Mouse (Mus musculus) lung, postnatal 0 days (tissue): Measurements from ENCODE around the gene Xpo5. TPM values are rescaled to one million over a fixed set of nuclear protein-coding genes. Genes with fewer than 3 reads are reported as not detected.
A peak's percentile ranks its signal among the peaks of the same experiment; 100 is the strongest.

ENCODE experiments used
- ATAC-seq: fragments of 200-750 bp; cut with Nextera tagmentation; 2 replicates; pipeline ENCODE4 v1.8.0; 2017; ENCODE audit warnings: moderate library complexity
- DNase-seq: peaks from one replicate; pipeline ENCODE4 v3.0.0-alpha.2; 2016; ENCODE audit warnings: low spot score
- H3K27ac ChIP-seq: fragments of 300-500 bp; sonication (generic); 2 replicates; pipeline ENCODE4 v1.5.1; 2014; ENCODE audit warnings: antibody characterized with exemption, mild to moderate bottlenecking, low read length, mixed read lengths
- H3K27me3 ChIP-seq: fragments of 300-500 bp; sonication (generic); replicated peaks from 2 replicates; pipeline ENCODE4 v1.6.1; 2014; ENCODE audit warnings: low read length, mixed read lengths; ENCODE audit not compliant: insufficient read depth
- H3K36me3 ChIP-seq: fragments of 300-500 bp; sonication (generic); 2 replicates; pipeline ENCODE4 v1.6.1; 2014; ENCODE audit warnings: low read length, mixed read lengths; ENCODE audit not compliant: insufficient read depth
- H3K4me1 ChIP-seq: fragments of 300-500 bp; sonication (generic); 2 replicates; pipeline ENCODE4 v1.6.1; 2014; ENCODE audit warnings: antibody characterized with exemption, low read depth, low read length, mixed read lengths; ENCODE audit not compliant: insufficient read depth
- H3K4me2 ChIP-seq: fragments of 300-500 bp; sonication (generic); replicated peaks from 2 replicates; pipeline ENCODE4 v1.6.1; 2014; ENCODE audit warnings: low read depth, mild to moderate bottlenecking, low read length, moderate library complexity, mixed read lengths
- H3K4me3 ChIP-seq: fragments of 300-500 bp; sonication (generic); 2 replicates; pipeline ENCODE4 v1.5.1; 2014; ENCODE audit warnings: low read depth, low read length
- H3K9ac ChIP-seq: fragments of 300-500 bp; sonication (generic); replicated peaks from 2 replicates; pipeline ENCODE4 v1.6.1; 2014; ENCODE audit warnings: low read depth, mild to moderate bottlenecking
- H3K9me3 ChIP-seq: fragments of 300-500 bp; sonication (generic); 2 replicates; pipeline ENCODE4 v1.6.1; 2016; ENCODE audit warnings: low read length, mixed read lengths
- CTCF ChIP-seq: IDR thresholded peaks from 2 replicates; pipeline ENCODE4 v1.5.1; 2016; ENCODE audit warnings: antibody characterized with exemption, mild to moderate bottlenecking
- EP300 ChIP-seq: IDR thresholded peaks from 2 replicates; pipeline ENCODE4 v1.6.1; 2016; ENCODE audit warnings: antibody characterized with exemption, mild to moderate bottlenecking, control low read depth
- WGBS: fragments of 180-500 bp; shearing (Covaris S2); extraction: QIAGEN DNeasy Blood & Tissue Kit; methylation state at CpG from one replicate; pipeline ENCODE4 v1.1.7; 2014; 5-methylcytosine and 5-hydroxymethylcytosine counted together
- microRNA counts: library from miRNA; unstranded; fragments of <30 nt; microRNA quantifications from one replicate; lab custom pipeline; 2015
- microRNA-seq: library from miRNA; unstranded; fragments of <30 nt; microRNA quantifications from one replicate; pipeline ENCODE4, GENCODE M21; 2016
- polyA plus RNA-seq: library from polyadenylated mRNA; unstranded; fragments of >200 nt; fragmentation: Nextera tagmentation; extraction: Ambion mirVana; gene quantifications from 2 replicates; pipeline ENCODE4 v1.2.1, GENCODE M21; 2015

Gene Xpo5
- polyA plus RNA-seq, 1 experiment from 2014 or later, result 14.8 TPM

DNA sequence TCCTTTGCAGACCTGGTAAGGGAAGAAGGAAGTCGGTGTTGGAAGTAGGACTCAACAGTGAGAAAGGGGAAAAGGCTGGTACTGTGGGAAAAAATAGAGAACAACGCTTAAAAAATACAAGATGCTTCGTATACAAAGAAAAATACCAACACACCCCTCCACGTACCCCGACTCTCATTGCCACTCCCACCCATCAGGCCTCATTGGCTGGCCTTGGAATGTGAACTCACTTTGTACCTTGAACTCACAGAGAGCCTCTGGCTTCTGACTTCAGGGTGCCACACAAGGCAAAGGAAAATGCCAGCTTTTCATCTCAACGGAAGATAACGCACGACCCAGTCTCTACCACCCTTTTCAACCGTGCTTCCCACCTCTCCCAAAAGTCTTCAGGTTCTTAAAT, 80.6 kb downstream of the Xpo5 start:
- Histone ChIP-seq H3K4me2 (peak overlapping the region; percentile 79), H3K36me3 (no peaks in the 10 kb centered on the region), H3K9me3 (no peaks in the 10 kb centered on the region), H3K4me1 (peaks cover 11% of the 10 kb centered on the region; the same call in 1 of the 2 replicates), H3K4me3 (peak overlapping the region; percentile 70), H3K9ac (peak overlapping the region; percentile 68; the same call in 1 of the 2 replicates), H3K27ac (no peak overlapping the region), H3K27me3 (no peaks in the 10 kb centered on the region)
- TF ChIP-seq EP300, result no peak
- TF ChIP-seq CTCF, result no peak
- ATAC-seq, result 0 out of 2 replicates have a peak, but pooled peaks have one; percentile 4
- no peak for DNase-seq
- WGBS, result 24% methylated on average over 9 of the region's 9 CpGs

DNA sequence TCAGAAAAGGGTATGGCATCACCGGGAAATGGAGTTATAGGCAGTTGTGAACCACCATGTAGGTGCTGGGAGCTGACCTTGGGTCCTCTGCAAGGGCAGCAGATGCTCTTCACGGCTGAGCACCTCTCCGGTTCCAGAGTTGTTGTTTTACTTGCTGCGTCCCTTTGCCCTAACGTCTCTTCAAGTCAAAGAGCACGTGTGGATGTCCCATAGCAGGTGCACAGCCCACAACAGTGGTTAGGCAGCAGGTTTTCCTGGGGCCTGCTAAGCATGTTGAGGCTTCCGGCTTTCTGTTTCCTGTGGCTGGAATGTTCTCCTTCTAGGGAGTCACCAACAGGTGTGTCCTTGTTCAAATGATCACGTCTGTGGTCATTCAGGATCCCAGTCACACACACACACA, 81.3 kb downstream of the Xpo5 start:
- Histone ChIP-seq H3K36me3 (no peaks in the 10 kb centered on the region), H3K27me3 (no peaks in the 10 kb centered on the region), H3K4me1 (peaks cover 11% of the 10 kb centered on the region; the same call in 1 of the 2 replicates), H3K9ac (no peak overlapping the region), H3K4me3 (no peak overlapping the region), H3K4me2 (no peak overlapping the region), H3K9me3 (no peaks in the 10 kb centered on the region), H3K27ac (no peak overlapping the region)
- ATAC-seq (no peak), DNase-seq (no peak)
- no peak for TF ChIP-seq CTCF
- no peak for TF ChIP-seq EP300
- WGBS, result 81% methylated on average over 8 of the region's 8 CpGs

DNA sequence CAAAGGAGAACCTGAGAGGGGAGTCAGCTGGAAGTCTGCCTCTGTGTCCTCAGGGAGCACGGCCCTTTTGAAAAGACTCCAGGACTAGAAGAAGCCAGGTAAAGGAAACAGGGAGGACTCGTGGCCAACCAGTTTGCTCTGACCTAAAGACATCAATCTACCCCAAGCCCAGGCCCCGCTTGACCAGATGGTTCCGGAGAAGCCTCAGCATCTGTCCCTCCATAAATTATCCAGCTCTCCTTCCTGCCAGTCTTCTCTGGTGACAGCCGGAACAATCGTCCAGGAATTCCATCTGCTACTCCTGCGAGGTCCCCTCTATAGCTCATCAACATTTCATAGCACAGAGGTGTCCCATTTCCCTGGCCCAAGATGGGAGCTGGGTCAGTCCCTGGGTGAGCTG, 82.1 kb downstream of the Xpo5 start:
- WGBS, result 55% methylated on average over 7 of the region's 7 CpGs
- Histone ChIP-seq H3K4me1 (peaks cover 11% of the 10 kb centered on the region; the same call in 1 of the 2 replicates), H3K4me2 (no peak overlapping the region), H3K27ac (no peak overlapping the region), H3K9ac (no peak overlapping the region), H3K9me3 (no peaks in the 10 kb centered on the region), H3K4me3 (no peak overlapping the region), H3K27me3 (no peaks in the 10 kb centered on the region), H3K36me3 (no peaks in the 10 kb centered on the region)
- no peak for DNase-seq
- no peak for ATAC-seq
- no peak for TF ChIP-seq EP300
- no peak for TF ChIP-seq CTCF

DNA sequence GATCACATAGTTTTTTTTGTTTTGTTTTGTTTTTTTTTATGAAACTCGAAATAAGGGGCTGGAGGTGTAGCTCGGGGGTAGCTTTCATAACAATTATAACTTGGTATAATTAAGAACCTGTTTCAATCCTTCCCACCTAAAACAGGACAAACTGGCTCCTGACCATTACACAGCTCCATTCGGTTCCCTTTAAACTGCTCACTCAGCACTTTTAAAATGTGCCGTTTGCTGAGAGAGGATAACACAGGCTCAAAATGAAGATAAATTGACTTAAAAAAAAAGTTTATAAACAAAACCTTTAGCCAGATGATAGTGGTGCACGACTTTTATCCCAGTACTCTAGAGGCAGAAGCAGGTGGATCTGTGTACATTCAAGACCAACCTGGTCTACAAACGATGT, 82.8 kb downstream of the Xpo5 start:
- DNase-seq (no peak), ATAC-seq (no peak)
- no peak overlapping the region for H3K27ac ChIP-seq
- H3K4me2 ChIP-seq, result no peak overlapping the region
- TF ChIP-seq EP300, result no peak
- no peak for TF ChIP-seq CTCF
- no peak overlapping the region for H3K4me3 ChIP-seq
- H3K9ac ChIP-seq, result no peak overlapping the region
- peaks cover 11% of the 10 kb centered on the region; the same call in 1 of the 2 replicates for H3K4me1 ChIP-seq
- H3K27me3 ChIP-seq, result no peaks in the 10 kb centered on the region
- H3K36me3 ChIP-seq, result no peaks in the 10 kb centered on the region
- H3K9me3 ChIP-seq, result no peaks in the 10 kb centered on the region
- 35% methylated on average over 6 of the region's 6 CpGs for WGBS

DNA sequence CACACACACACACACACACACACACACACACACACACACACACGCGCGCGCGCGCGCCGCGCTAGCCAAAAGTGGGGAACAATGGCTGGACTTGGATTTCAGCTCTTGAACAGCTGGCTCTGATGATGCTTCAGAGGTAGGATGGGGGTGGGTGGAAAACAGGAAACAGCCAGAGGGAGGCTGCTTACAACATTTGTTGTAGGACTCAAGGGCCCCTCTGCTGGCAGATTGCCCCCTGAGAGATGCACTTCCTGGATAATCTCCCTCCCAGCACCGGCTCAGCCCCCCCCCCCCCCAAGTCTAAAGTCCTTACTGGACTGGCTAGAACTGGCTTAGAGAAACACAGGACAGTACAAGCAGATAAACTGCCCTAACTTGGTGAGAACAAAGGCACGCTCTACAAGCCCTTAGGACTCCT, 85.1 kb downstream of the Xpo5 start:
- Histone ChIP-seq H3K4me3 (no peak overlapping the region), H3K36me3 (no peaks in the 10 kb centered on the region), H3K27me3 (no peaks in the 10 kb centered on the region), H3K4me2 (no peak overlapping the region), H3K9ac (no peak overlapping the region), H3K4me1 (0 out of 2 replicates have a peak, but pooled peaks cover 3% of the 10 kb centered on the region), H3K9me3 (no peaks in the 10 kb centered on the region), H3K27ac (0 out of 2 replicates have a peak overlapping the region, but pooled peaks have one; percentile 14)
- DNase-seq, result peak; percentile 63
- 38% methylated on average over 10 of the region's 11 CpGs for WGBS
- TF ChIP-seq EP300 (no peak), CTCF (peak; percentile 13; the same call in 1 of the 2 replicates)
- ATAC-seq, result peak; percentile 54

MicroRNAs within 50 kb of the gene (microRNA counts, 519-probe panel; counts per million panel counts)
- not detected for microRNA mmu-miR-693-3p (lab: Ali Mortazavi, UCI)
- microRNA mmu-miR-693-5p (lab: Ali Mortazavi, UCI), result not detected

Small RNA genes lying within 50 kb of the gene (microRNA-seq; reads per million reads assigned to microRNA genes)
- gene Mir693, result not detected

Other genes with a start within 250 kb of the Xpo5 start
- gene Vegfa, start 170.4 kb upstream of the Xpo5 start, polyA plus RNA-seq, result 21.4 and 31.9 TPM in 2 replicates
- gene Mrps18a, start 91.8 kb upstream of the Xpo5 start, polyA plus RNA-seq, result 96.4 and 103 TPM in 2 replicates
- 31.7 and 32.4 TPM in 2 replicates for gene Rsph9, start 58.6 kb upstream of the Xpo5 start, polyA plus RNA-seq
- 43.5 and 44.6 TPM in 2 replicates for gene Mad2l1bp, start 49.2 kb upstream of the Xpo5 start, polyA plus RNA-seq
- 38.8 and 39.5 TPM in 2 replicates for gene Gtpbp2, start 41.8 kb upstream of the Xpo5 start, polyA plus RNA-seq
- 6.6 and 8.6 TPM in 2 replicates for gene Polh, start 137 bp upstream of the Xpo5 start, polyA plus RNA-seq
- 82.0 and 89.9 TPM in 2 replicates for gene Polr1c, start 45.3 kb downstream of the Xpo5 start, polyA plus RNA-seq
- 185 and 199 TPM in 2 replicates for gene Yipf3, start 45.3 kb downstream of the Xpo5 start, polyA plus RNA-seq
- gene Lrrc73, start 50.7 kb downstream of the Xpo5 start, polyA plus RNA-seq, result 3.7 and 5.2 TPM in 2 replicates
- 21.0 and 22.8 TPM in 2 replicates for gene Tjap1, start 80.2 kb downstream of the Xpo5 start, polyA plus RNA-seq
- gene Dlk2, start 94.6 kb downstream of the Xpo5 start, polyA plus RNA-seq, result 1.3 TPM in 2 replicates
- 3.4 and 3.8 TPM in 2 replicates for gene Abcc10, start 125.6 kb downstream of the Xpo5 start, polyA plus RNA-seq
- gene Zfp318, start 180.9 kb downstream of the Xpo5 start, polyA plus RNA-seq, result 5.8 and 6.3 TPM in 2 replicates
- gene Crip3, start 226.1 kb downstream of the Xpo5 start, polyA plus RNA-seq, result 0.76 and 0.81 TPM in 2 replicates
- gene Slc22a7, start 235.7 kb downstream of the Xpo5 start, polyA plus RNA-seq, result not detected in 2 replicates